Mouse (Mus musculus): ENCODE measurements around the gene Atp11a.

Gene Atp11a

GRCm38 (mm10) chr8:12916156-12916900 is 159.5 kb downstream of the Atp11a start:
- no peak for DNase-seq

- DNase-seq = no peak
These were observed 160.2 kb downstream of the Atp11a start for GRCm38 (mm10) chr8:12917029-12917428.

- DNase-seq = no peak
These were observed 161.0 kb downstream of the Atp11a start for GRCm38 (mm10) chr8:12917831-12918230.
